Mouse (Mus musculus) kidney, adult 2 months (tissue): ENCODE measurements around the gene Dop1b. TPM values are rescaled to one million over a fixed set of nuclear protein-coding genes. Genes with fewer than 3 reads are reported as not detected.
A peak's percentile ranks its signal among the peaks of the same experiment; 100 is the strongest.

ENCODE experiments used
- DNase-seq: peaks from one replicate; pipeline ENCODE4 v3.0.0; 2021
- H3K27ac ChIP-seq: fragments of 200-500 bp; 2 replicates; pipeline ENCODE4 v1.5.1; 2012; ENCODE audit warnings: low read depth, low read length, control low read depth, inconsistent platforms; ENCODE audit not compliant: insufficient read depth
- H3K27me3 ChIP-seq: fragments of 200-500 bp; replicated peaks from 2 replicates; pipeline ENCODE4 v1.6.1; 2012; ENCODE audit warnings: mild to moderate bottlenecking, moderate library complexity, low read length, inconsistent platforms; ENCODE audit not compliant: control insufficient read depth, insufficient read depth
- H3K36me3 ChIP-seq: fragments of 200-500 bp; 2 replicates; pipeline ENCODE4 v1.6.1; 2012; ENCODE audit warnings: mild to moderate bottlenecking, moderate library complexity, low read length, inconsistent platforms; ENCODE audit not compliant: control insufficient read depth, insufficient read depth
- H3K4me1 ChIP-seq: fragments of 200-500 bp; 2 replicates; pipeline ENCODE4 v1.6.1; 2011; ENCODE audit warnings: low read length; ENCODE audit not compliant: control insufficient read depth, insufficient read depth
- H3K4me3 ChIP-seq: fragments of 200-500 bp; 2 replicates; pipeline ENCODE4 v1.5.1; 2011; ENCODE audit warnings: mild to moderate bottlenecking, low read depth, low read length, control low read depth; ENCODE audit not compliant: insufficient read depth
- CTCF ChIP-seq: fragments of 200-500 bp; conservative IDR thresholded peaks from 2 replicates; pipeline ENCODE4 v1.5.1; 2011; ENCODE audit warnings: low read depth, mild to moderate bottlenecking, control low read depth, low read length, moderate library complexity, mixed read lengths; ENCODE audit not compliant: insufficient read depth, insufficient read length
- POLR2A ChIP-seq: fragments of 200-500 bp; IDR thresholded peaks from one replicate; pipeline ENCODE4 v1.6.1; 2011; ENCODE audit warnings: low read depth, low read length, control low read depth
- WGBS: fragments of 180-500 bp; shearing (Covaris S2); methylation state at CpG from one replicate; pipeline ENCODE4 v1.1.7; 2018; 5-methylcytosine and 5-hydroxymethylcytosine counted together
- polyA plus RNA-seq: library from polyadenylated mRNA; depleted of rRNA; stranded (reverse); fragments of >200 nt; gene quantifications from 2 replicates; pipeline ENCODE4 v1.2.3, GENCODE M21; 2012

The Dop1b gene
- polyA plus RNA-seq, 1 experiment, result 23.8 TPM

DNA sequence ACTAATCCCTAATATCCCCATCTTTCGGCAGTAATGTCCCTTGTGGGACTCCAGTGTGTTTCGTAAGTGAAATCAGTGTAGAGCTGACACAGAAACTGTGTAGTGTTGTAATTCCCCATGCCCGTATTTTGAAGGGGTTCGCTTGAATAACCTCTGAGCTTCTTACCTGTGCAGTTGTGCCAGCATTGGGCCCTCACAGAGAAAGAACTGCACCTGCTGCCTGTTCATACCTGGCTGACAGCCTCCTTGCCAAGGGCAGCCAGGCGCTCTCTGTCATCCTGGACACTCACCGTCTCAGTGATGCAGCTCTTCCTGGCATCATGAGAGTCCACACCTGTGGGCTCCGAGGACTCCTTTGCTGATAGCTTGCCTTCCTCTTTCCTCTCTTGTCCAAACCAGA lies 1.3 kb downstream of the Dop1b start:
- DNase-seq, result no peak
- H3K4me3 ChIP-seq, result peak overlapping the region; percentile 88; the same call in 1 of the 2 replicates
- H3K27ac ChIP-seq, result no peak overlapping the region
- TF ChIP-seq POLR2A, result no peak
- no peak for TF ChIP-seq CTCF
- no peaks in the 10 kb centered on the region for H3K27me3 ChIP-seq
- H3K4me1 ChIP-seq, result no peaks in the 10 kb centered on the region; the same call in 1 of the 2 replicates
- 77% methylated on average over 7 of the region's 7 CpGs for WGBS
- no peaks in the 10 kb centered on the region for H3K36me3 ChIP-seq

DNA sequence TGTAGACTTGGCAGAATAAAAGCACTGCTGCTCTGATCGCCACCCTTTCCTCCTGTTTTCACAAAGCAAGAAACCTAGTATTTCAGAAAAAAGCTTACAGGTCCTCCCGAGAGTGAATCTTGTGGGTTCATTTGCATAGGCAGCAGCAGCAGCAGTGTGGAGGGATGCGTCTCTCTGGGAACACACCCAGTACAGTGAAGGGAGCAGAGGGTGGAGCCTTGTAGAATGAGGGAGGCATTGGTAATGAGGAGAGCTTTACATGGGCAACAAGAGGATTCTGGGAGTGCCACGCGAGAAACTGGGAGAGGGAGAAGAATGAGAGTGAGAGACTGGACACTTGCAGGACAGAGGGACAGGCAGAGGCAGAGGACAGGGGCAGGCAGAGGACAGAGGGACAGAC lies 2.7 kb downstream of the Dop1b start:
- no peaks in the 10 kb centered on the region; the same call in 1 of the 2 replicates for H3K4me1 ChIP-seq
- DNase-seq, result no peak
- no peaks in the 10 kb centered on the region for H3K36me3 ChIP-seq
- H3K27ac ChIP-seq, result no peak overlapping the region
- WGBS, result 53% methylated on average over 5 of the region's 5 CpGs
- no peaks in the 10 kb centered on the region for H3K27me3 ChIP-seq
- no peak for TF ChIP-seq POLR2A
- TF ChIP-seq CTCF, result no peak
- no peak overlapping the region for H3K4me3 ChIP-seq

DNA sequence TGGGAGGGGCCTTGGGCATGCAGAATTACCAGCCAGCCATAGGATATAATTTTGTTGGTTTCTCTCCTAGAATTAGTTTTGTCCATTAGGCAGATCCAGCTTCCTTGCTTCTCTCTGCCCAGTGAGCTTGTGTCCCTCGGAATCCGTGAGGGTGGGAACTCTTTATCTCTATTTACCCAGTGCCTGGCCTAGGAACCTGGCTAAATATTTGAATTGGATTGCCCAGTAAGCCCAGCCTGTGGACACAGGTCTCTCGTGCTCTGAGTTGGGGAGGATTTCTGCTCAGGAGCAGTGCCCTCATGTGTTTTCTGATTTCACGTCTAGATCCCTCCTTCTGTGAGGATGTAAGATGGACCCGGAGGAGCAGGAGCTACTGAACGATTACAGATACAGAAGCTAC lies 4.1 kb downstream of the Dop1b start:
- DNase-seq, result no peak
- Histone ChIP-seq H3K4me1 (no peaks in the 10 kb centered on the region; the same call in 1 of the 2 replicates), H3K27me3 (no peaks in the 10 kb centered on the region), H3K27ac (no peak overlapping the region), H3K36me3 (no peaks in the 10 kb centered on the region), H3K4me3 (no peak overlapping the region)
- TF ChIP-seq CTCF (no peak), POLR2A (no peak)
- WGBS, result 90% methylated on average over 6 of the region's 6 CpGs

DNA sequence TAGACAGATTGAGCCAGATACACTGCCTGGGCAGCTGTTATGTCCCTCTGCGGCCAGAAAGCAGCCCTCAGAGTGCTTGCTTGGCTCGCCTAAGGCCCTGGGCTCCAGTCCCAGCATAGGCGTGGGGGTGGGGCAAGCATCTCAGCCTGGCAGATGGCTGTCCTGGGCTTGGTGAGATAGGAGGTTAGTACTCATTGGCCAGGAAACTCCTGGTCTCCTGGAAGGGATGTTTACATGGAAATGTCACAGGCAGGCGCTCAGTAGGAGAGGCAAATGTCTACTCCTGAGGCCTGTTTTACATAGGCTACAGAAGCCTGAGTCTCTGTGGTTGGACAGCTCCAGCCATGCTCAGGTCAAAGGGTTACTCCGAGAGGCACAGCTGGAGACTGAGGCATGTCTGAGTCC lies 5.6 kb downstream of the Dop1b start:
- no peaks in the 10 kb centered on the region for H3K27me3 ChIP-seq
- H3K36me3 ChIP-seq, result no peaks in the 10 kb centered on the region
- 69% methylated on average over 5 of the region's 5 CpGs for WGBS
- H3K4me1 ChIP-seq, result no peaks in the 10 kb centered on the region; the same call in 1 of the 2 replicates
- H3K27ac ChIP-seq, result no peak overlapping the region
- TF ChIP-seq CTCF, result no peak
- TF ChIP-seq POLR2A, result no peak
- H3K4me3 ChIP-seq, result no peak overlapping the region
- DNase-seq, result no peak

DNA sequence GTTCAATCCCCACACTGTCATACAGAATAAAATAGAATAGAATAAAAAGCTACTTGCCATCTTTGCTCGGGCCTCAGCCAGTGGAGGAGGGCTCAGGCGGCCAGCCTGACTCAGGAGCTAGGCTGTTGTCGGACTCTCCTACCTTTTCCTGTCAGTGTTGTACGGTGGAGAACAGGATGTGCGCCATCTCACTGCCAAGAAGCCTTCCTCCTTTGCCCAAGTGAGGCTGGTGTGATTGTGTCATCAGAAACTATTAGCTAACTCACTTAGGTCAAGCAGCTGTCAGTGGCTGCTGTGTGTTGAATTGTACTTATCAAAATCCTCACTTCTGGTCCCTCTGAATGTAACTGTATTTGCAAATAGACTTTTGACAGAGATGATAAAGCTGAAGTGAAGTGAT lies 10.1 kb downstream of the Dop1b start:
- H3K4me3 ChIP-seq, result no peak overlapping the region
- DNase-seq, result no peak
- no peaks in the 10 kb centered on the region for H3K27me3 ChIP-seq
- TF ChIP-seq CTCF (no peak), POLR2A (no peak)
- no peak overlapping the region for H3K27ac ChIP-seq
- 75% methylated on average over 5 of the region's 5 CpGs for WGBS
- no peaks in the 10 kb centered on the region for H3K4me1 ChIP-seq
- H3K36me3 ChIP-seq, result no peaks in the 10 kb centered on the region

DNA sequence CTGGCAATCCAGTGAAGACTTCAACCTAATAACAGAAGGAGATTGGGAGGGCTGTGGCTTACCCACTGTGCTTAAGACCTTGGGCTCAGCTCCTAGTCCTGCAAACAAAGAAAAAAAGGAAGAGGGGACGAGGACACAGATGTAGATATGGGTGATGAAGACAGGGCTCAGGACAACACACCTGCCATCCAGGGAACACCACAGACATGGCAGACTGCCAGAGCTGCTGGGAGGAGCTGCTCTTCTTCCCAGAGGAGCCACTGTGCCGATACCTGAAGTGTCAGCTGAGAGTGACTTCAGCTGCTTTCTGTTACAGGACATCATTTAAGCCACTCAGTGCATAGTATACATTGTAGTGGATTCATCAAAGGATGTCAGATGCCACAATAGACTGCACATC lies 10.8 kb downstream of the Dop1b start:
- WGBS, result 71% methylated on average over 2 of the region's 2 CpGs
- TF ChIP-seq POLR2A (no peak), CTCF (no peak)
- DNase-seq, result no peak

DNA sequence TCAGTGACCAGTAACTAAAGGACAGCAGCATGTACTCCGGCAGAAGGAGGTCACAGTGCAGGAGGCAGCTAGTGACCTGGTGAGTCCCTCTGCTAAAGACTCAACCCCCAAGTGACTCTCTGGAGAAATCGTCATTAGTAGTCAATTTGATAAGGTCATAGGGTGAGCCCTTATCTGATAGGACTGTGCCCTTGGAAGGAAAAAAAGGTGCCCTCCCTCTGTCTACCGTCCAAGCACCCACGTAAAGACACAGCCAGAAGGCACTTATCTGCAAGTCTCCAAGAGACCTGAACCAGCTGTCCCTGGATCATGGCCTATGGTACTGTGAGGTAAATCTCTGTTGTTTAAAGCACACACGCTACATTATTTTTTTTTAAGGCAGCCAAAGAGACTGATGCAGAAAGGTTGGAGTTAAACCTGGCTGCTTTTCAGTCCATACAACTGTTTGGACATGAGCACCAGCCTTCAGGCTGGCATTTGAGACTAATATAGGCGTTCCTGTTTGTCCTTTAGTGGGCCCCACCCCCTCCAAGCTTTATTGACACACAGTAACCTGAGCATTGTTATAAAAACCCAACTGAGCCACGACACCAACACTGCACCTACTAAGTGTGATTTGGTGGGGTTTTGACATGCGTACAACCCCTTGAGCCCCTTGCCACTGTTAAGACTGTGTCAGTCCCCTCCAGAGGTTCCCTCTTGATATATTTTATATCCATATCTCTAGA lies 13.9 kb downstream of the Dop1b start:
- Histone ChIP-seq H3K4me3 (no peak overlapping the region), H3K27ac (no peak overlapping the region), H3K27me3 (no peaks in the 10 kb centered on the region), H3K36me3 (no peaks in the 10 kb centered on the region), H3K4me1 (no peaks in the 10 kb centered on the region)
- 69% methylated on average over 8 of the region's 8 CpGs for WGBS
- DNase-seq, result no peak
- TF ChIP-seq CTCF, result no peak
- TF ChIP-seq POLR2A, result no peak

More for the DNA sequence above, 10.8 kb downstream of the Dop1b start:
- Histone ChIP-seq H3K27me3 (no peaks in the 10 kb centered on the region), H3K4me3 (no peak overlapping the region), H3K36me3 (no peaks in the 10 kb centered on the region), H3K27ac (no peak overlapping the region), H3K4me1 (no peaks in the 10 kb centered on the region)

DNA sequence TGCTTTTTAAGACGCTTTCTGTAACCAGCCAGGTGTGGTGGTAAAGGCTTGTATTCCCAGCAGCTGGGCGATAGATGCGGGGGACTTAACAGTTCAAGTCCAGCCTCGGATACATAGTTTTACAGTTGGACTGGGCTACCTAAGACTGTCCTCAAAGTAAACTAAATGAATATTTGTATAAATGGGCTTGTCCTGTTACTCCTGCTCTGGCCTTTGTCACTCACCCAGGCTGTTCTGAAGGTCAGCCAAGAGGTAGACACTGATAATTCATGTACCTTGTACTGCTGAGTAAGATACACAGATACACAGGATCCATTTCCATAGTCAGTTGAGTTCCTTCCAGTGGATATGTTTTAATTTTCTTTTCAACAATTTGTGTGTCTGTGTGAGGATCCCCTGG lies 14.5 kb downstream of the Dop1b start:
- Histone ChIP-seq H3K4me1 (no peaks in the 10 kb centered on the region), H3K27ac (no peak overlapping the region)
- 90% methylated on average over 4 of the region's 4 CpGs for WGBS

More for the DNA sequence above, 14.5 kb downstream of the Dop1b start:
- no peaks in the 10 kb centered on the region for H3K27me3 ChIP-seq
- H3K36me3 ChIP-seq, result no peaks in the 10 kb centered on the region
- no peak for DNase-seq
- H3K4me3 ChIP-seq, result no peak overlapping the region
- TF ChIP-seq CTCF (no peak), POLR2A (no peak)
